Mouse (Mus musculus): Measurements from ENCODE around the gene Cpsf7. TPM values are rescaled to one million over a fixed set of nuclear protein-coding genes. Genes with fewer than 3 reads are reported as not detected.

The Cpsf7 gene
- total and polyA plus RNA-seq, 3 experiments: 20.6 to 25.2 (median 23.8) TPM

GRCm38 (mm10) chr19:10561558-10562314 is 36.7 kb downstream of the Cpsf7 start:
- no peaks in the 10 kb centered on the region for H3K79me2 ChIP-seq (replicated peaks; ENCODE audit: control insufficient read depth, insufficient read depth, low read length)
- H3K27ac ChIP-seq: peak overlapping the region; percentile 63
- 28% methylated on average over 6 of the region's 6 CpGs for WGBS
- H3K27me3 ChIP-seq (ENCODE audit: control insufficient read depth, insufficient read depth, low read length): no peaks in the 10 kb centered on the region
- H3K9ac ChIP-seq (ENCODE audit: low read depth, low read length): no peak overlapping the region
- H3K4me1 ChIP-seq (ENCODE audit: control insufficient read depth, insufficient read depth, low read length): peaks cover 4% of the 10 kb centered on the region
- intact Hi-C loops (cut with DNase I): no loop called here
- H3K36me3 ChIP-seq (ENCODE audit: control insufficient read depth, insufficient read depth, low read length): no peaks in the 10 kb centered on the region
- H3K4me3 ChIP-seq: no peak overlapping the region
- peak; percentile 47 to 69 for DNase-seq
- TF ChIP-seq CTCF (IDR thresholded peaks at IDR 0.05) (no peak), EP300 (IDR thresholded peaks at IDR 0.05; ENCODE audit: insufficient read depth, low read depth, low read length) (no peak), POLR2A (IDR thresholded peaks at IDR 0.05; ENCODE audit: insufficient read depth, low read depth, low read length) (no peak)

GRCm38 (mm10) chr19:10562351-10562750 is 37.3 kb downstream of the Cpsf7 start:
- intact Hi-C loops (cut with DNase I): no loop called here
- no peak overlapping the region for H3K9ac ChIP-seq (ENCODE audit: low read depth, low read length)

GRCm38 (mm10) chr19:10564278-10564677 is 39.2 kb downstream of the Cpsf7 start:
- DNase-seq: no peak
- intact Hi-C loops (cut with DNase I): no loop called here
- no peak for TF ChIP-seq CTCF (IDR thresholded peaks at IDR 0.05)
- no peak for TF ChIP-seq POLR2A (IDR thresholded peaks at IDR 0.05; ENCODE audit: insufficient read depth, low read depth, low read length)
- no peak for TF ChIP-seq EP300 (IDR thresholded peaks at IDR 0.05; ENCODE audit: insufficient read depth, low read depth, low read length)
- Histone ChIP-seq H3K9ac (ENCODE audit: low read depth, low read length) (no peak overlapping the region), H3K4me3 (no peak overlapping the region), H3K27me3 (ENCODE audit: control insufficient read depth, insufficient read depth, low read length) (no peaks in the 10 kb centered on the region), H3K27ac (no peak overlapping the region), H3K79me2 (replicated peaks; ENCODE audit: control insufficient read depth, insufficient read depth, low read length) (no peaks in the 10 kb centered on the region), H3K4me1 (ENCODE audit: control insufficient read depth, insufficient read depth, low read length) (peaks cover 4% of the 10 kb centered on the region), H3K36me3 (ENCODE audit: control insufficient read depth, insufficient read depth, low read length) (no peaks in the 10 kb centered on the region)
- 74% methylated on average over 6 of the region's 6 CpGs for WGBS

More at GRCm38 (mm10) chr19:10562351-10562750, 37.3 kb downstream of the Cpsf7 start:
- WGBS: 66% methylated on average over 5 of the region's 5 CpGs
- no peak for DNase-seq
- Histone ChIP-seq H3K4me3 (no peak overlapping the region), H3K4me1 (ENCODE audit: control insufficient read depth, insufficient read depth, low read length) (peaks cover 4% of the 10 kb centered on the region), H3K27me3 (ENCODE audit: control insufficient read depth, insufficient read depth, low read length) (no peaks in the 10 kb centered on the region), H3K36me3 (ENCODE audit: control insufficient read depth, insufficient read depth, low read length) (no peaks in the 10 kb centered on the region), H3K27ac (peak overlapping the region; percentile 63), H3K79me2 (replicated peaks; ENCODE audit: control insufficient read depth, insufficient read depth, low read length) (no peaks in the 10 kb centered on the region)
- TF ChIP-seq POLR2A (IDR thresholded peaks at IDR 0.05; ENCODE audit: insufficient read depth, low read depth, low read length) (no peak), EP300 (IDR thresholded peaks at IDR 0.05; ENCODE audit: insufficient read depth, low read depth, low read length) (no peak), CTCF (IDR thresholded peaks at IDR 0.05) (no peak)

- Histone ChIP-seq H3K27me3 (ENCODE audit: control insufficient read depth, insufficient read depth, low read length) (no peaks in the 10 kb centered on the region), H3K4me3 (no peak overlapping the region), H3K9ac (ENCODE audit: low read depth, low read length) (no peak overlapping the region), H3K36me3 (ENCODE audit: control insufficient read depth, insufficient read depth, low read length) (no peaks in the 10 kb centered on the region), H3K27ac (no peak overlapping the region), H3K4me1 (ENCODE audit: control insufficient read depth, insufficient read depth, low read length) (peaks cover 4% of the 10 kb centered on the region), H3K79me2 (replicated peaks; ENCODE audit: control insufficient read depth, insufficient read depth, low read length) (no peaks in the 10 kb centered on the region)
- no peak for DNase-seq
- intact Hi-C loops (cut with DNase I): no loop called here
- WGBS: 42% methylated on average over 4 of the region's 4 CpGs
- TF ChIP-seq POLR2A (IDR thresholded peaks at IDR 0.05; ENCODE audit: insufficient read depth, low read depth, low read length) (no peak), CTCF (IDR thresholded peaks at IDR 0.05) (no peak), EP300 (IDR thresholded peaks at IDR 0.05; ENCODE audit: insufficient read depth, low read depth, low read length) (no peak)
These were observed 40.2 kb downstream of the Cpsf7 start for GRCm38 (mm10) chr19:10565217-10565616.

GRCm38 (mm10) chr19:10569627-10570026 is 44.6 kb downstream of the Cpsf7 start:
- H3K36me3 ChIP-seq (ENCODE audit: control insufficient read depth, insufficient read depth, low read length): no peaks in the 10 kb centered on the region

More at GRCm38 (mm10) chr19:10569627-10570026, 44.6 kb downstream of the Cpsf7 start:
- WGBS: 86% methylated on average over 6 of the region's 6 CpGs
- no peak for DNase-seq
- no peaks in the 10 kb centered on the region for H3K27me3 ChIP-seq (ENCODE audit: control insufficient read depth, insufficient read depth, low read length)
- H3K4me1 ChIP-seq (ENCODE audit: control insufficient read depth, insufficient read depth, low read length): no peaks in the 10 kb centered on the region
- intact Hi-C loops (cut with DNase I): no loop called here
- H3K4me3 ChIP-seq: no peak overlapping the region
- H3K9ac ChIP-seq (ENCODE audit: low read depth, low read length): no peak overlapping the region
- no peak overlapping the region for H3K27ac ChIP-seq
- TF ChIP-seq CTCF (IDR thresholded peaks at IDR 0.05) (no peak), EP300 (IDR thresholded peaks at IDR 0.05; ENCODE audit: insufficient read depth, low read depth, low read length) (no peak), POLR2A (IDR thresholded peaks at IDR 0.05; ENCODE audit: insufficient read depth, low read depth, low read length) (no peak)
- no peaks in the 10 kb centered on the region for H3K79me2 ChIP-seq (replicated peaks; ENCODE audit: control insufficient read depth, insufficient read depth, low read length)

All from heart, adult 2 months (tissue).